Mouse (Mus musculus) midbrain, postnatal 0 days (tissue): ENCODE results near the gene Copb1. TPM values are rescaled to one million over a fixed set of nuclear protein-coding genes. Genes with fewer than 3 reads are reported as not detected.

ENCODE experiments used
- ATAC-seq: fragments of 200-750 bp; cut with Nextera tagmentation; 2 replicates; pipeline ENCODE4 v1.8.0; 2017; ENCODE audit warnings: moderate number of reproducible peaks, mild to moderate bottlenecking, moderate TSS enrichment, moderate library complexity; ENCODE audit not compliant: low FRiP score
- DNase-seq: peaks from one replicate; pipeline ENCODE4 v3.0.0-alpha.2; 2015; ENCODE audit warnings: low spot score
- H3K27ac ChIP-seq: fragments of 300-500 bp; sonication (generic); 2 replicates; pipeline ENCODE4 v1.5.1; 2014; ENCODE audit warnings: low read depth, mild to moderate bottlenecking, low read length, mixed read lengths
- H3K27me3 ChIP-seq: fragments of 300-500 bp; sonication (generic); 2 replicates; pipeline ENCODE4 v1.6.1; 2014; ENCODE audit warnings: low read length, control low read depth, mixed read lengths; ENCODE audit not compliant: insufficient read depth
- H3K36me3 ChIP-seq: fragments of 300-500 bp; sonication (generic); 2 replicates; pipeline ENCODE4 v1.6.1; 2014; ENCODE audit warnings: low read length, control low read depth, mixed read lengths; ENCODE audit not compliant: insufficient read depth
- H3K4me1 ChIP-seq: fragments of 300-500 bp; sonication (generic); 2 replicates; pipeline ENCODE4 v1.6.1; 2014; ENCODE audit warnings: mild to moderate bottlenecking, control low read depth, antibody characterized with exemption, low read length, mixed read lengths; ENCODE audit not compliant: insufficient read depth
- H3K4me2 ChIP-seq: fragments of 300-500 bp; sonication (generic); 2 replicates; pipeline ENCODE4 v1.6.1; 2014; ENCODE audit warnings: low read depth, mild to moderate bottlenecking, low read length, mixed read lengths; ENCODE audit not compliant: poor library complexity, severe bottlenecking
- H3K4me3 ChIP-seq: fragments of 300-500 bp; sonication (generic); 2 replicates; pipeline ENCODE4 v1.5.1; 2014; ENCODE audit warnings: low read depth, mild to moderate bottlenecking, low read length, moderate library complexity
- H3K9ac ChIP-seq: fragments of 300-500 bp; sonication (generic); replicated peaks from 2 replicates; pipeline ENCODE4 v1.6.1; 2014; ENCODE audit warnings: mild to moderate bottlenecking, low read length, moderate library complexity, mixed read lengths; ENCODE audit not compliant: poor library complexity, severe bottlenecking
- H3K9me3 ChIP-seq: fragments of 300-500 bp; sonication (generic); 2 replicates; pipeline ENCODE4 v1.6.1; 2016; ENCODE audit warnings: low read length, control low read depth
- CTCF ChIP-seq: IDR thresholded peaks from 2 replicates; pipeline ENCODE4 v1.5.1; 2016; ENCODE audit warnings: antibody characterized with exemption, mild to moderate bottlenecking
- WGBS: fragments of 180-500 bp; shearing (Covaris S2); extraction: QIAGEN DNeasy Blood & Tissue Kit; methylation state at CpG from one replicate; pipeline ENCODE4 v1.1.7; 2014; 5-methylcytosine and 5-hydroxymethylcytosine counted together
- polyA plus RNA-seq: library from polyadenylated mRNA; unstranded; fragments of >200 nt; fragmentation: Nextera tagmentation; extraction: Ambion mirVana; gene quantifications from 2 replicates; pipeline ENCODE4 v1.2.1, GENCODE M21; 2015
- total RNA-seq: library from RNA; depleted of rRNA; stranded (reverse); fragments of >200 nt; gene quantifications from 2 replicates; pipeline ENCODE4 v1.2.3, GENCODE M21; 2014

Copb1 gene
- total and polyA plus RNA-seq, 2 experiments from 2014 or later: 47.1 to 65.1 TPM

GRCm38 (mm10) chr7:114210618-114211017, 43.9 kb downstream of the Copb1 start:
- DNase-seq: no peak
- H3K36me3 ChIP-seq: peaks cover 13% of the 10 kb centered on the region
- 87% methylated on average over 3 of the region's 3 CpGs for WGBS

GRCm38 (mm10) chr7:114209841-114210240, 44.7 kb downstream of the Copb1 start:
- ATAC-seq (no peak), DNase-seq (no peak)
- Histone ChIP-seq H3K4me3 (no peak overlapping the region), H3K27me3 (no peaks in the 10 kb centered on the region), H3K36me3 (peaks cover 11% of the 10 kb centered on the region), H3K4me2 (no peak overlapping the region), H3K9ac (no peak overlapping the region), H3K27ac (no peak overlapping the region), H3K4me1 (no peaks in the 10 kb centered on the region), H3K9me3 (no peaks in the 10 kb centered on the region)
- TF ChIP-seq CTCF: no peak
- WGBS: 95% methylated on average over 1 of the region's 1 CpGs

More at GRCm38 (mm10) chr7:114210618-114211017, 43.9 kb downstream of the Copb1 start:
- H3K9ac ChIP-seq: no peak overlapping the region
- H3K27ac ChIP-seq: no peak overlapping the region
- no peak for TF ChIP-seq CTCF
- ATAC-seq: no peak
- no peaks in the 10 kb centered on the region for H3K9me3 ChIP-seq
- H3K4me3 ChIP-seq: no peak overlapping the region
- no peak overlapping the region for H3K4me2 ChIP-seq
- no peaks in the 10 kb centered on the region for H3K4me1 ChIP-seq
- no peaks in the 10 kb centered on the region for H3K27me3 ChIP-seq

- no peak for ATAC-seq
These were observed 50.8 kb downstream of the Copb1 start for GRCm38 (mm10) chr7:114203491-114204359.

GRCm38 (mm10) chr7:114202972-114203404, 51.5 kb downstream of the Copb1 start:
- no peaks in the 10 kb centered on the region for H3K9me3 ChIP-seq
- no peak overlapping the region for H3K9ac ChIP-seq
- H3K4me1 ChIP-seq: no peaks in the 10 kb centered on the region
- no peak overlapping the region for H3K4me3 ChIP-seq
- no peaks in the 10 kb centered on the region for H3K27me3 ChIP-seq
- H3K27ac ChIP-seq: no peak overlapping the region
- WGBS: 83% methylated on average over 5 of the region's 5 CpGs
- TF ChIP-seq CTCF: no peak
- no peak for ATAC-seq
- no peak overlapping the region for H3K4me2 ChIP-seq
- no peaks in the 10 kb centered on the region for H3K36me3 ChIP-seq
- DNase-seq: peak; percentile 5

More at GRCm38 (mm10) chr7:114203491-114204359, 50.8 kb downstream of the Copb1 start:
- no peak overlapping the region for H3K4me3 ChIP-seq
- H3K9ac ChIP-seq: no peak overlapping the region
- H3K4me2 ChIP-seq: no peak overlapping the region
- no peaks in the 10 kb centered on the region for H3K36me3 ChIP-seq
- no peak for DNase-seq
- no peak overlapping the region for H3K27ac ChIP-seq
- H3K27me3 ChIP-seq: no peaks in the 10 kb centered on the region
- TF ChIP-seq CTCF: no peak
- H3K4me1 ChIP-seq: no peaks in the 10 kb centered on the region
- 81% methylated on average over 9 of the region's 9 CpGs for WGBS
- no peaks in the 10 kb centered on the region for H3K9me3 ChIP-seq

- H3K27me3 ChIP-seq: no peaks in the 10 kb centered on the region
- TF ChIP-seq CTCF: no peak
- H3K4me2 ChIP-seq: no peak overlapping the region
- 74% methylated on average over 2 of the region's 2 CpGs for WGBS
- no peaks in the 10 kb centered on the region for H3K4me1 ChIP-seq
- H3K9me3 ChIP-seq: no peaks in the 10 kb centered on the region
- H3K4me3 ChIP-seq: no peak overlapping the region
- H3K36me3 ChIP-seq: no peaks in the 10 kb centered on the region
- no peak for ATAC-seq
- H3K9ac ChIP-seq: no peak overlapping the region
- no peak overlapping the region for H3K27ac ChIP-seq
- DNase-seq: no peak
These were observed 53.9 kb downstream of the Copb1 start for GRCm38 (mm10) chr7:114200651-114201050.

GRCm38 (mm10) chr7:114199428-114200110, 54.9 kb downstream of the Copb1 start:
- Histone ChIP-seq H3K36me3 (no peaks in the 10 kb centered on the region), H3K9me3 (no peaks in the 10 kb centered on the region), H3K4me2 (no peak overlapping the region), H3K27me3 (no peaks in the 10 kb centered on the region), H3K4me1 (no peaks in the 10 kb centered on the region), H3K9ac (no peak overlapping the region), H3K4me3 (no peak overlapping the region), H3K27ac (no peak overlapping the region)
- WGBS: 84% methylated on average over 3 of the region's 3 CpGs
- ATAC-seq (no peak), DNase-seq (no peak)
- no peak for TF ChIP-seq CTCF
